13 mouse cellular contexts compared by ENCODE assay signal in the genomic region with DNA sequence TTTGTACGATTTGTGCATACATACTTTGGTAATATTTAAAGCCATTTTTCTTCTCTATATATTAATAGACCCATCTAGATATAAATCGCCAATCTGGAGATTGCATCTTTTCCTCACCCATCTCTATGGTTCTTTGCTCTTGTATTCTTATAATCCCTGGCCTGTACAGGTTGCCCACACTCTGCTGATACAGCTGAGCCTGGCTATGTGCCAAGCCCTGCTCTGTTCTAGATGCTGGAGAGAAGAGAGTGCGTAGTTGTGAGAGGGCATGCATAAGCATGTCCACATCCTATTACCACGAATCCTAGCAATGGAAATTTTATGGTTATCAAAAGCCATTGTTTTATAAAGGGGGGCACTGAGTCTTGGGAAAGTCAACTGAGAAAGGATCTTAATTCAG.
A peak's percentile ranks its signal among the peaks of the same experiment; 100 is the strongest.
DNase-seq lines count a peak whose midpoint lies in the region.
"Had no signal": no experiment of that assay in that cellular context is flagged by ENCODE, and none has a peak within 500 bp of the region (broad histone marks: within the 10 kb centered on the region; RNA-seq: fewer than 3 reads in every experiment).

No protein-coding gene starts in this region.

- peak; percentile 26 to 47 for DNase-seq in cerebellum, postnatal 14 days
- DNase-seq in cerebellum, postnatal 4 days (ENCODE audit: low spot score in 2 of 2) = no peak
- DNase-seq in kidney, postnatal 10 days = peak; percentile 7
- DNase-seq in kidney, adult 18-20 months = no peak
- DNase-seq in brain, adult 2 months (ENCODE audit: low read depth, low spot score) = peak; percentile 29
- peak; percentile 2 for DNase-seq in gonadal fat pad, adult 2 months (ENCODE audit: low read depth)
- no peak for DNase-seq in spleen, adult 18-20 months
- DNase-seq: adrenal gland, postnatal 10 days; cerebellum, adult 9-10 months; gastrocnemius, postnatal 10 days; heart, adult 2 months; heart, postnatal 14 days; kidney, adult 8-10 months had no signal

Comparison
In these comparisons a context has a peak if more than half of its experiments do, and no peak if none do; other contexts are left out.
1. DNase-seq: peak in cerebellum, postnatal 14 days (2 of 2), kidney, postnatal 10 days (single experiment), brain, adult 2 months (single experiment) and gonadal fat pad, adult 2 months (single experiment); none in cerebellum, postnatal 4 days (0 of 2), kidney, adult 18-20 months (single experiment) and spleen, adult 18-20 months (0 of 2).